ENCODE assay signal across 13 mouse cellular contexts in genomic region chr2:29739368-29739767, GRCm38 (mm10). TPM values are rescaled to one million over a fixed set of nuclear protein-coding genes. Genes with fewer than 3 reads are reported as not detected.
DNase-seq lines count a peak whose midpoint lies in the region; ATAC-seq and TF ChIP-seq lines count a peak whose summit lies in the region.
"Had no signal": no experiment of that assay in that cellular context is flagged by ENCODE, and none has a peak within 500 bp of the region (broad histone marks: within the 10 kb centered on the region; RNA-seq: fewer than 3 reads in every experiment).

No protein-coding gene starts in this region.

- H3K27me3 ChIP-seq in hindbrain, postnatal 0 days (ENCODE audit: insufficient read depth, low read length): no peaks in the 10 kb centered on the region
- H3K27me3 ChIP-seq in hindbrain, embryonic 16.5 days (replicated peaks; ENCODE audit: control insufficient read depth, insufficient read depth, low read length): no peaks in the 10 kb centered on the region
- no peaks in the 10 kb centered on the region for H3K27me3 ChIP-seq in liver, postnatal 0 days (ENCODE audit: insufficient read depth, low read length)
- H3K27me3 ChIP-seq in midbrain, embryonic 14.5 days (ENCODE audit: control insufficient read depth, insufficient read depth, low read length): no peaks in the 10 kb centered on the region
- H3K27me3 ChIP-seq in hindbrain, embryonic 11.5 days (ENCODE audit: control insufficient read depth, insufficient read depth, low read length): no peaks in the 10 kb centered on the region
- H3K27me3 ChIP-seq: hindbrain, embryonic 12.5 days had no signal

- 73% methylated on average over 5 of the region's 5 CpGs for WGBS in hindbrain, postnatal 0 days
- 76% methylated on average over 5 of the region's 5 CpGs for WGBS in hindbrain, embryonic 16.5 days
- 28% methylated on average over 5 of the region's 5 CpGs for WGBS in liver, postnatal 0 days (ENCODE audit: insufficient replicate concordance)
- WGBS in midbrain, embryonic 14.5 days: 85% methylated on average over 5 of the region's 5 CpGs
- 77% methylated on average over 5 of the region's 5 CpGs for WGBS in hindbrain, embryonic 11.5 days

- peak; percentile 37 for TF ChIP-seq CTCF in hindbrain, postnatal 0 days (IDR thresholded peaks at IDR 0.05; ENCODE audit: low read depth)
- TF ChIP-seq CTCF in liver, postnatal 0 days (IDR thresholded peaks at IDR 0.05; ENCODE audit: low read depth): peak; percentile 45

- no peak overlapping the region for H3K27ac ChIP-seq in hindbrain, postnatal 0 days
- H3K27ac ChIP-seq in hindbrain, embryonic 16.5 days (ENCODE audit: low read depth, low read length): no peak overlapping the region
- peak overlapping the region; percentile 49 for H3K27ac ChIP-seq in liver, postnatal 0 days (ENCODE audit: low read depth)
- H3K27ac ChIP-seq in midbrain, embryonic 14.5 days (replicated peaks; ENCODE audit: low read depth, low read length): no peak overlapping the region
- H3K27ac ChIP-seq in hindbrain, embryonic 11.5 days (ENCODE audit: low read depth, low read length): no peak overlapping the region
- H3K27ac ChIP-seq: hindbrain, embryonic 12.5 days had no signal

- peak; percentile 23 for DNase-seq in hindbrain, postnatal 0 days (ENCODE audit: low spot score)
- DNase-seq in right cerebral cortex, postnatal 14 days: peak; percentile 54
- no peak for DNase-seq in right cerebral cortex, postnatal 36 days (ENCODE audit: low spot score in 2 of 2)
- peak; percentile 49 for DNase-seq in liver, postnatal 0 days
- no peak for DNase-seq in retina, embryonic 14.5 days (ENCODE audit: low spot score)
- DNase-seq in midbrain, embryonic 14.5 days: no peak
- DNase-seq in hindbrain, embryonic 11.5 days (ENCODE audit: low spot score): no peak
- DNase-seq: adrenal gland, postnatal 36 days had no signal

- H3K4me2 ChIP-seq in hindbrain, postnatal 0 days (ENCODE audit: low read depth, low read length): no peak overlapping the region
- no peak overlapping the region for H3K4me2 ChIP-seq in hindbrain, embryonic 16.5 days (ENCODE audit: low read length)
- H3K4me2 ChIP-seq in liver, postnatal 0 days (ENCODE audit: low read depth, low read length): no peak overlapping the region
- H3K4me2 ChIP-seq in midbrain, embryonic 14.5 days (ENCODE audit: low read length): no peak overlapping the region
- no peak overlapping the region for H3K4me2 ChIP-seq in hindbrain, embryonic 11.5 days (replicated peaks; ENCODE audit: low read depth, low read length)
- H3K4me2 ChIP-seq: hindbrain, embryonic 12.5 days had no signal

- TF ChIP-seq EP300 in liver, postnatal 0 days (IDR thresholded peaks at IDR 0.05; ENCODE audit: low read depth): no peak

- H3K36me3 ChIP-seq in hindbrain, postnatal 0 days (ENCODE audit: insufficient read depth, low read length): peaks cover 43% of the 10 kb centered on the region
- peaks cover 30% of the 10 kb centered on the region for H3K36me3 ChIP-seq in hindbrain, embryonic 16.5 days (ENCODE audit: control insufficient read depth, insufficient read depth, low read length)
- peaks cover 32% of the 10 kb centered on the region for H3K36me3 ChIP-seq in liver, postnatal 0 days (replicated peaks; ENCODE audit: insufficient read depth, low read length)
- H3K36me3 ChIP-seq in midbrain, embryonic 14.5 days (ENCODE audit: control insufficient read depth, insufficient read depth, low read length): peaks cover 60% of the 10 kb centered on the region
- H3K36me3 ChIP-seq in hindbrain, embryonic 11.5 days (ENCODE audit: control insufficient read depth, insufficient read depth, low read length): peaks cover 11% of the 10 kb centered on the region

- no peak overlapping the region for H3K9ac ChIP-seq in hindbrain, postnatal 0 days (replicated peaks; ENCODE audit: low read length)
- H3K9ac ChIP-seq in hindbrain, embryonic 16.5 days (ENCODE audit: low read depth, low read length): no peak overlapping the region
- no peak overlapping the region for H3K9ac ChIP-seq in liver, postnatal 0 days (replicated peaks)
- no peak overlapping the region for H3K9ac ChIP-seq in midbrain, embryonic 14.5 days (replicated peaks; ENCODE audit: low read length)
- H3K9ac ChIP-seq in hindbrain, embryonic 11.5 days (ENCODE audit: low read depth, low read length): no peak overlapping the region
- H3K9ac ChIP-seq: hindbrain, embryonic 12.5 days had no signal

- H3K4me3 ChIP-seq in hindbrain, postnatal 0 days (ENCODE audit: low read length): no peak overlapping the region
- no peak overlapping the region for H3K4me3 ChIP-seq in hindbrain, embryonic 16.5 days (ENCODE audit: low read length)
- H3K4me3 ChIP-seq in liver, postnatal 0 days (ENCODE audit: low read depth, low read length): no peak overlapping the region
- no peak overlapping the region for H3K4me3 ChIP-seq in midbrain, embryonic 14.5 days (replicated peaks; ENCODE audit: low read depth, low read length)
- H3K4me3 ChIP-seq in hindbrain, embryonic 11.5 days (ENCODE audit: low read depth, low read length): no peak overlapping the region
- H3K4me3 ChIP-seq: hindbrain, embryonic 12.5 days; myocyte had no signal

- no peak for ATAC-seq in hindbrain, postnatal 0 days
- no peak for ATAC-seq in hindbrain, embryonic 16.5 days
- ATAC-seq in liver, postnatal 0 days: peak; percentile 26
- no peak for ATAC-seq in midbrain, embryonic 14.5 days (ENCODE audit: low FRiP score, low TSS enrichment)
- no peak for ATAC-seq in hindbrain, embryonic 11.5 days (ENCODE audit: low FRiP score)

- no peaks in the 10 kb centered on the region for H3K4me1 ChIP-seq in hindbrain, postnatal 0 days (ENCODE audit: insufficient read depth, low read length)
- H3K4me1 ChIP-seq in hindbrain, embryonic 16.5 days (ENCODE audit: control insufficient read depth, insufficient read depth, low read depth, low read length): no peaks in the 10 kb centered on the region
- peaks cover 17% of the 10 kb centered on the region for H3K4me1 ChIP-seq in liver, postnatal 0 days (ENCODE audit: insufficient read depth)
- no peaks in the 10 kb centered on the region for H3K4me1 ChIP-seq in midbrain, embryonic 14.5 days (ENCODE audit: control insufficient read depth, insufficient read depth, low read length)
- no peaks in the 10 kb centered on the region for H3K4me1 ChIP-seq in hindbrain, embryonic 11.5 days (replicated peaks; ENCODE audit: control insufficient read depth, insufficient read depth, low read length)
- H3K4me1 ChIP-seq: hindbrain, embryonic 12.5 days had no signal

- no peaks in the 10 kb centered on the region for H3K9me3 ChIP-seq in hindbrain, postnatal 0 days (ENCODE audit: low read length)
- no peaks in the 10 kb centered on the region for H3K9me3 ChIP-seq in hindbrain, embryonic 16.5 days (ENCODE audit: control insufficient read depth, low read length)
- no peaks in the 10 kb centered on the region for H3K9me3 ChIP-seq in liver, postnatal 0 days (ENCODE audit: low read length)
- H3K9me3 ChIP-seq in midbrain, embryonic 14.5 days (ENCODE audit: control insufficient read depth, low read length): no peaks in the 10 kb centered on the region
- no peaks in the 10 kb centered on the region for H3K9me3 ChIP-seq in hindbrain, embryonic 11.5 days (ENCODE audit: control insufficient read depth, low read length)
- H3K9me3 ChIP-seq: hindbrain, embryonic 12.5 days had no signal

RNA-seq across cellular contexts. Expression of gene Gm13420, which starts 12.1 kb away (rescaled TPM):
- 2.6 TPM in 1 of 2 replicates, not detected in the other for total RNA-seq in hindbrain, postnatal 0 days (2014; rRNA removed)
- polyA plus RNA-seq in hindbrain, postnatal 0 days (2015; fragmentation: Nextera tagmentation; extraction: Ambion mirVana): 0.33 and 0.56 TPM in 2 replicates
- polyA plus RNA-seq in hindbrain, embryonic 16.5 days (2015; fragmentation: Nextera tagmentation; extraction: Ambion mirVana): 0.15 and 0.38 TPM in 2 replicates
- 0.13 and 0.19 TPM in 2 replicates for polyA plus RNA-seq in liver, postnatal 0 days (2015; fragmentation: Nextera tagmentation; extraction: Ambion mirVana)
- polyA plus RNA-seq in midbrain, embryonic 14.5 days (2014; fragmentation: Nextera tagmentation; extraction: Ambion mirVana): not detected in 2 replicates
- polyA plus RNA-seq in hindbrain, embryonic 11.5 days (2014; fragmentation: Nextera tagmentation; extraction: Ambion mirVana): not detected in 2 replicates
- total RNA-seq: adrenal gland, postnatal 36 days had no signal
- polyA plus RNA-seq: hindbrain, embryonic 12.5 days; myocyte had no signal

RNA-seq across cellular contexts. Expression of gene Gm13547, which starts 19.7 kb away (rescaled TPM):
- total RNA-seq in hindbrain, postnatal 0 days (2014; rRNA removed): not detected in 2 replicates
- 0.48 and 0.59 TPM in 2 replicates for polyA plus RNA-seq in hindbrain, postnatal 0 days (2015; fragmentation: Nextera tagmentation; extraction: Ambion mirVana)
- not detected in 2 replicates for polyA plus RNA-seq in hindbrain, embryonic 16.5 days (2015; fragmentation: Nextera tagmentation; extraction: Ambion mirVana)
- polyA plus RNA-seq in liver, postnatal 0 days (2015; fragmentation: Nextera tagmentation; extraction: Ambion mirVana): not detected in 2 replicates
- polyA plus RNA-seq in midbrain, embryonic 14.5 days (2014; fragmentation: Nextera tagmentation; extraction: Ambion mirVana): not detected in 2 replicates
- not detected in 2 replicates for polyA plus RNA-seq in hindbrain, embryonic 11.5 days (2014; fragmentation: Nextera tagmentation; extraction: Ambion mirVana)
- total RNA-seq: adrenal gland, postnatal 36 days; ES-E14 had no signal
- polyA plus RNA-seq: hindbrain, embryonic 12.5 days; myocyte; stomach, embryonic 14.5 days had no signal

RNA-seq across cellular contexts. Expression of gene Coq4, which starts 47.9 kb away (rescaled TPM):
- total RNA-seq in hindbrain, postnatal 0 days (2014; rRNA removed): 52.0 and 58.2 TPM in 2 replicates
- polyA plus RNA-seq in hindbrain, postnatal 0 days (2015; fragmentation: Nextera tagmentation; extraction: Ambion mirVana): 32.5 and 35.8 TPM in 2 replicates
- polyA plus RNA-seq in hindbrain, embryonic 16.5 days (2015; fragmentation: Nextera tagmentation; extraction: Ambion mirVana): 44.0 and 48.6 TPM in 2 replicates
- 6.1 and 7.2 TPM in 2 replicates for polyA plus RNA-seq in liver, postnatal 0 days (2015; fragmentation: Nextera tagmentation; extraction: Ambion mirVana)
- polyA plus RNA-seq in midbrain, embryonic 14.5 days (2014; fragmentation: Nextera tagmentation; extraction: Ambion mirVana): 37.6 and 38.3 TPM in 2 replicates
- polyA plus RNA-seq in hindbrain, embryonic 11.5 days (2014; fragmentation: Nextera tagmentation; extraction: Ambion mirVana): 37.7 and 39.7 TPM in 2 replicates

RNA-seq across cellular contexts. Expression of gene Trub2, which starts 48.9 kb away (rescaled TPM):
- 47.4 and 49.9 TPM in 2 replicates for total RNA-seq in hindbrain, postnatal 0 days (2014; rRNA removed)
- 32.5 and 34.2 TPM in 2 replicates for polyA plus RNA-seq in hindbrain, postnatal 0 days (2015; fragmentation: Nextera tagmentation; extraction: Ambion mirVana)
- 32.5 and 34.2 TPM in 2 replicates for polyA plus RNA-seq in hindbrain, embryonic 16.5 days (2015; fragmentation: Nextera tagmentation; extraction: Ambion mirVana)
- polyA plus RNA-seq in liver, postnatal 0 days (2015; fragmentation: Nextera tagmentation; extraction: Ambion mirVana): 7.1 and 7.9 TPM in 2 replicates
- polyA plus RNA-seq in midbrain, embryonic 14.5 days (2014; fragmentation: Nextera tagmentation; extraction: Ambion mirVana): 28.0 and 28.8 TPM in 2 replicates
- 30.2 and 32.3 TPM in 2 replicates for polyA plus RNA-seq in hindbrain, embryonic 11.5 days (2014; fragmentation: Nextera tagmentation; extraction: Ambion mirVana)

Comparison
In these comparisons a context has a peak if more than half of its experiments do, and no peak if none do; other contexts are left out.
1. DNase-seq: peak in hindbrain, postnatal 0 days (single experiment), right cerebral cortex, postnatal 14 days (single experiment) and liver, postnatal 0 days (single experiment); none in right cerebral cortex, postnatal 36 days (0 of 2), retina, embryonic 14.5 days (single experiment), midbrain, embryonic 14.5 days (single experiment) and hindbrain, embryonic 11.5 days (single experiment).